Comparison of ENCODE assay signal across 23 mouse cellular contexts in the genomic region with DNA sequence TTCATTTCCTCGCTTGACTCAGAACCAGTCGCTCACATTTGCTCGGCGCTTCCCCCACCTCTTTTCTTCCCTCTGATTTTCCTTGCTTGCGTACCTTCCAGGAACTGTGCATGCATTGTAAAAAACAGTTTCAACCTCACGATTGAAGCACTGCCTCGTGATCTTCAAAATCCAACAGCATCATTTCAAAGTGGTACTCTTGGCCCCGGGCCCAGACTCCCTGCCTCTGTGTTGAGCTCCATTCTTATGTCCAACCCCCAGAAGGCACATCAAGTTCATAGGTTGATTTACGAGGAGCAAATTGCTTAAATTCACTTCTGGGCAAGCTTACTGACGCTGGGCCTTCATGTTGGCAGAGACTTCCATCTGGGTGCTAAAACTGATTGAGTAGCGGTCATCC. TPM values are rescaled to one million over a fixed set of nuclear protein-coding genes. Genes with fewer than 3 reads are reported as not detected.
DNase-seq lines count a peak whose midpoint lies in the region; TF ChIP-seq lines count a peak whose summit lies in the region.
"Had no signal": no experiment of that assay in that cellular context is flagged by ENCODE, and none has a peak within 500 bp of the region (broad histone marks: within the 10 kb centered on the region; RNA-seq: fewer than 3 reads in every experiment).

No protein-coding gene starts in this region.

- no peak overlapping the region for H3K27ac ChIP-seq in left cerebral cortex, adult 2 months
- H3K27ac ChIP-seq: embryonic facial prominence, embryonic 13.5 days; forebrain, embryonic 13.5 days; heart, embryonic 15.5 days; hindbrain, embryonic 14.5 days; liver, embryonic 15.5 days; midbrain, embryonic 13.5 days had no signal

- intact Hi-C loops in left cerebral cortex, adult 2 months (cut with DNase I), result no loop called here

- TF ChIP-seq CTCF in left cerebral cortex, adult 2 months (IDR thresholded peaks at IDR 0.05), result no peak

- peak; percentile 31 to 52 for DNase-seq in kidney, postnatal 4 days
- no peak for DNase-seq in kidney, adult 11 months
- peak; percentile 54 for DNase-seq in lung, postnatal 10 days
- no peak for DNase-seq in lung, postnatal 25 days (ENCODE audit: low spot score)
- DNase-seq in forelimb bud, embryonic 11.5 days (ENCODE audit: low read depth, low spot score), result peak; percentile 16
- no peak for DNase-seq in left cerebral cortex, adult 2 months (ENCODE audit: extremely low spot score in 1 of 2, low spot score in 2 of 2)
- DNase-seq in adrenal gland, adult 8-10 months, result no peak
- DNase-seq: adrenal gland, postnatal 10 days; B cell, adult 2 months; cerebellum, adult 2 months; cerebellum, postnatal 25 days; heart, postnatal 36 days; kidney, adult 9 months; liver; retina, postnatal 1 day had no signal

- H3K4me3 ChIP-seq in left cerebral cortex, adult 2 months, result no peak overlapping the region
- H3K4me3 ChIP-seq: embryonic facial prominence, embryonic 13.5 days; forebrain, embryonic 13.5 days; heart, embryonic 15.5 days; liver, embryonic 15.5 days; midbrain, embryonic 13.5 days had no signal

RNA-seq across cellular contexts. Expression of gene Ano2, which starts 9.6 kb away (rescaled TPM):
- 1 to 10 TPM; 4.5 to 4.8 TPM for total RNA-seq in left cerebral cortex, adult 2 months (2021)
- under 1 TPM in 2 of 4 experiments, not detected in 2; 0.20 to 0.56 TPM for total RNA-seq in adrenal gland, adult 8-10 months (2022)
- total RNA-seq: CH12.LX; heart, postnatal 36 days; megakaryocyte, adult 5-6 weeks had no signal

Comparison
In these comparisons a context has a peak if more than half of its experiments do, and no peak if none do; other contexts are left out.
1. DNase-seq: peak in kidney, postnatal 4 days (2 of 2), lung, postnatal 10 days (single experiment) and forelimb bud, embryonic 11.5 days (single experiment); none in kidney, adult 11 months (single experiment), lung, postnatal 25 days (single experiment), left cerebral cortex, adult 2 months (0 of 2) and adrenal gland, adult 8-10 months (single experiment).